Mouse (Mus musculus) large intestine, adult 2 months (tissue): Measurements from ENCODE around the gene Ube2d3. TPM values are rescaled to one million over a fixed set of nuclear protein-coding genes. Genes with fewer than 3 reads are reported as not detected.
"Not testable (repeated sequence)": the region's sequence is repeated elsewhere in the genome, so short reads cannot be mapped to it uniquely, and the experiment has no call there.

Experiments used
- DNase-seq: peaks from one replicate; pipeline ENCODE4 v3.0.0-alpha.2; 2012; ENCODE audit warnings: low read depth, low spot score
- WGBS: fragments of 180-500 bp; shearing (Covaris S2); methylation state at CpG from one replicate; pipeline ENCODE4 v1.1.7; 2018; 5-methylcytosine and 5-hydroxymethylcytosine counted together
- polyA plus RNA-seq: library from polyadenylated mRNA; depleted of rRNA; stranded (reverse); fragments of >200 nt; gene quantifications from 2 replicates; pipeline ENCODE4 v1.2.3, GENCODE M21; 2012

Ube2d3 gene
- polyA plus RNA-seq, 1 experiment: 174 TPM

DNA sequence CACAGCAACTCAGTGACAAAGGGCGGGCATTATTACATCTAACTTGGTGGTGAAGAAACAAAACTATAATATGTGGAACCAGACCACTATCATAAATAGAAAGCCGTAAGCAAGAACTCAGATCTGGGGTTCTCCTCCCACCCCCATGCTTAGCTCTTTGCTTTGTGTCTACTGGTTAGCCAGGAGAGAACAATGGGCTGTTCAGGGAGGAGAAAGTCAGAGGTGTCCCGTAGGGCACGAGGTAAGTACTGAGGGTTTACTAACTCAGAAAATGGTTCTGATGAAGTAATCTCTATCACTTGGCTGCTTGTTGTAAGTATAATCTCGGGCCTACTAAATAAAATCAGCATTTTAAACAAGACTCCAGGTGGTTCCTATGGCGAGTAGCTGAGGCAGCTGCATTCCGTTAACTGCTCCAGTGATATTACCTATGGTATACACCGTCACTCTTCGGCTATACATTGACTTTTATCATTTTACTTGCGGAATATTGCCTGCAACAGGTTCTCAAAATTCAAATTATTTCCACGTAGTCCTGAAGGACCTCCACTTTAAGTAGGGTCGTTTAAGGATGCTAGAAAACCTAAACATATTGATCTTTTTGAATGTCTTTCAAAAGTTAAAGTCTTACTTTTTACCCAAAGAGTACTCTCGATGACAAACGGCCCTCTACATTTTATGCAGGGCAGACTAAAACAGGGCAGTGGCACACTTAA, 890 bp upstream of the Ube2d3 start:
- 37% methylated on average over 14 of the region's 14 CpGs for WGBS

GRCm38 (mm10) chr3:135438531-135438912, 573 bp downstream of the Ube2d3 start:
- WGBS: under 1% methylated on average over 50 of the region's 50 CpGs
- DNase-seq: no peak

More for the DNA sequence above, 890 bp upstream of the Ube2d3 start:
- no peak for DNase-seq

- WGBS: under 1% methylated on average over 67 of the region's 76 CpGs
- DNase-seq: no peak
These were observed 1.1 kb downstream of the Ube2d3 start for GRCm38 (mm10) chr3:135438913-135439531.

DNA sequence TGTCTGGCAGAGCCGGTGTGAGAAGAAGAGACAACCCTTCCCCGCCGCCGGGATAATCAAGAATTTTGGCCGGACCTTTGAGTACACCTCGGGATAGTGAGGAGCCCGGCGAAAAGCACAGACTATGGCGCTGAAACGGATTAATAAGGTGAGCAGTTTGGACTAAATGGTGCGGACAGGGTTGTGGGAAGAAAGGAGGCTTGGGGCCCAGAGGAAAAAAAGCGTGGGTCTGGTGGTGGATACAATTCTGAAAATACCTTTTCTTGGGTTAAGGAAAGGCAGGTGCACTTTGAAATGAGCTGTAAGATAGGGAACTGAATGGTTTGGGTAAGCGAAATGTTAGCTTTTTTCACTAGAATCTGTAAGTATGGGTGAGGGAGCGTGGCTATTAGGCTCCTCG, 1.7 kb downstream of the Ube2d3 start:
- 1% methylated on average over 15 of the region's 15 CpGs for WGBS

DNA sequence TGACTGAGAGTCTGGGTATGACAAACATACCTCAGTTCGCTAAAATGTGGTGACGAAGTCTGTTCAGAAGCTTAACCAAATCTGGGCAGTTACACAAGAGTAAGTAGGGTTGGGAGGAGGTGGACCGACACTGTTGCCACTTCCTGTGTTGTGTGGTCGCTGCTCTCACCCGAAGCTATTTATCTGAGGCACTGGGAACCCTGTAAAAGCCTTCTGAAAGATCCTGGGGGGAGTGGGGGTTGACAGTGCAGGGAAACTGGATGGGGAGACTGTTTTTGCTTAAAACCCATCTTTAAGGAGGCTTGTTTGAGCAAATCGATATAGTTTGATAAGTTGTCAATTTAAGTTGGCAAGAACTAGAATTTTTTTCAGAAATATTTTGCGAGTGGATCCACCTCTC, 2.3 kb downstream of the Ube2d3 start:
- WGBS: 2% methylated on average over 7 of the region's 7 CpGs
- DNase-seq: no peak

More for the DNA sequence above, 1.7 kb downstream of the Ube2d3 start:
- DNase-seq: no peak

GRCm38 (mm10) chr3:135440621-135441020, 2.7 kb downstream of the Ube2d3 start:
- no peak for DNase-seq
- 1% methylated on average over 10 of the region's 10 CpGs for WGBS

DNA sequence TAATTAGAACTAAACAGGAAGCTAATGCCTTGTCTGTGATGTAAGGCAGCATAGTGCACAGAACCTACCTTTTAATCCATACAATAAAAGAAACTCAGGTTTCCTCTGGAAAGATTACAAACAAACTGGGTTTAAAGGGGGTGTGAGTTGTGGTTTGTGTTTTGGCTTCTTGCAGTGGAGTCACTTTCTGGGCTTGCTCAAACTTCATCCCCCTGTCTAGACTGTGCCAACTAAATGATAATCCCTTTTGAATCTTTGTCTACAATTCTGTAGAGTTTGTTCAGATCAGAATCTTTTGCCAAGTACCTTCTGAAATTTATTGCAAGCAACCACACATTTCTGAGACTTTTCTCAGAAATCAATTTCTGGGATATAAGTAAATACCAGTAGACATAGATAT, 7.0 kb downstream of the Ube2d3 start:
- DNase-seq: no peak

DNA sequence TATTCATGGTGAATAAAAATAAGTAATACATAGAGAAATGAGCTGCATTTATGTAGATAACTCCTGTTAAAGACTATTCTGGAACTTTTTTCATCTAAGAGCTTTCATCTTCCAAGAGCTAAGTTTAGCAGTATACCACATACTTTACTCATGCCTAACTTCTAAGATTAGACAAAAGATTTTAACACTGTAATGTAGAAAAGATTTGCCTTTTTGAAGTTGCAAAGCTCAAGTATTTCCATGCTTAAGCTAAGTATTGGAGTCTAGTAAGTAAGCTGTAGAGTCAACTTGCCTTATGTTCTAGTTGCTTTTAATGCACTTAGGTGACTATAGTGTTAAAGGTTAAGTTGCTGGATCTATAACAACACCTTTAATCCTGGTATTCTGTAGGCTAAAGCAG, 21.0 kb downstream of the Ube2d3 start:
- no peak for DNase-seq

- no peak for DNase-seq
- WGBS: 84% methylated on average over 1 of the region's 1 CpGs
These were observed 30.5 kb downstream of the Ube2d3 start for GRCm38 (mm10) chr3:135468402-135468801.

DNA sequence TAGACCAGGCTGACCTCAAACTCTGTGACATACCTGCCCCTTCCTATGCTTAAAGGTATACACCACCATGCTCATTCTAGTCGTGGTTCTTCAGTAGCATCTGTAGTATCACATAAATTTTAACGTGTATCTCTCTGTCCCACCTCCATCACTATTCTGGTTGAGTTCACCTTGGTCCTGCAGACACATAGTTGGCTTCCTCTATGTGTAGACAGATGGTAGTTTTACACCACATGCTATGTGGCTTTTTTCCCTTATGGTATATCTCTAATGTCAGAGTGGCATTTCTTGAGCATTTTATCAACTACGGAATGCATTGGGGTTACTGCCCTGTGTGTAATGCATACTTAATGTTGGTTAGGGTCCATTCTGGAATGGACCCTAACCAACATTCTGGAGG, 31.2 kb downstream of the Ube2d3 start:
- WGBS: 48% methylated on average over 3 of the region's 3 CpGs
- DNase-seq: no peak

- DNase-seq: peak; percentile 47
- 9% methylated on average over 4 of the region's 4 CpGs for WGBS
These were observed 32.0 kb downstream of the Ube2d3 start for GRCm38 (mm10) chr3:135469974-135470373.

DNA sequence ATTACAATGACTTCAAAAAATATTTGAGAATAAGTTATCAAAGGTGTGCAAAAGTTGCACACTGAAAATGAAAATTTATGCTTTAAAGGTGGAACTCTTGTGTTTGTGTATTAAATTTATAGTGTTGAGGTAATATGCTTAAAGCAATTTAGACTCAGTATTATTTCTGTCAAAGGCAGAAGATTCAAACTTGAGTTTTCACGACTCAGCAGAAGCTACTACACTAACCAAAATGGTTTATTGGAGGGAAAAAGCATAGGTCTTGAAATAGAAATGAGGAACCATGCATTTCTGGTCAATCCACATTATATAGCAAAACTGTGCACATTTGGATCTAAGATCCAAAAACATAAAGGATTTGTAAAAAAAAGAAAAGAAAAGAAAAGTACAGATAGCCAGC, 32.9 kb downstream of the Ube2d3 start:
- no peak for DNase-seq
- 51% methylated on average over 1 of the region's 1 CpGs for WGBS

GRCm38 (mm10) chr3:135475025-135475424, 37.1 kb downstream of the Ube2d3 start:
- WGBS: 66% methylated on average over 8 of the region's 8 CpGs
- DNase-seq: no peak

DNA sequence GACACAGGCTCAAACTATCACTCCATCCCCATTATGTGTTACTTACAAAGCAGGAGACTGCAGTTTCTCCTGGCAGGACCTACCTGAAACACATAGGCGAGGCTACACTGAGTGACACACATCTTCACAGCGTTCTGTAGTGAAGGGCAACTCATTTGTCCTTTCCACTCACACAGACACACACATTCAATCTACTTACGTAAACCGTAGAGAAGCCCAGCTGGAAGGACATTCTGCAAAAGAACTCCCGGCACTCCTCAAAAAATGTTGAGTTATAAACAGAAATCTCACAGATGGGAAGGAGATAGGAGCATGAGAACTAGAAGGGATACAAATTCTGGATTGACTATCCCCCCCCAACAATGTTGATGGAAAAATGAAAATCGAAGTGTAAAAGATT, 38.3 kb downstream of the Ube2d3 start:
- no peak for DNase-seq
- 49% methylated on average over 6 of the region's 6 CpGs for WGBS

- no peak for DNase-seq
- WGBS: 85% methylated on average over 2 of the region's 2 CpGs
These were observed 39.0 kb downstream of the Ube2d3 start for GRCm38 (mm10) chr3:135476977-135477376.

- not testable (repeated sequence) for DNase-seq
These were observed 41.1 kb downstream of the Ube2d3 start for GRCm38 (mm10) chr3:135479090-135479489.

DNA sequence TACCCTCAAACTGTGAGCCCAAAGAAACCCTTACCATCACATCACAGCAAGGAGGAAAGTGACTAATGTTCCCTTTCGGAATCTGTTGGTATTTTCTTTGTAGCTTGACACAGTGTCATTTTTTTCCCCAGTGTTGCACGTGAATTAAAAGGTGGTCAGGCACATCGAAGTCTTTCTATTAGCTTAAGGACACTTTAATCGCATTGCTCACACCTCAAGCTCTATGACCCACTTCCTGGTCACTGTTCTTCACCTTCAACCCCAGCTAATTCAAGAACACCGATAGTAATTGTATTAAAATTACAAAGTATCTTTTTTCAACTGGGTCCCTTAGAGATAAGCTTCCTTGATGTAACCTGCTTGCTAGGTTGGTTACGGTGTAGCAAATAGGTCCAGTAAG, 42.8 kb downstream of the Ube2d3 start:
- DNase-seq: no peak
- 90% methylated on average over 6 of the region's 6 CpGs for WGBS

More at GRCm38 (mm10) chr3:135479090-135479489, 41.1 kb downstream of the Ube2d3 start:
- WGBS: 78% methylated on average over 5 of the region's 5 CpGs

DNA sequence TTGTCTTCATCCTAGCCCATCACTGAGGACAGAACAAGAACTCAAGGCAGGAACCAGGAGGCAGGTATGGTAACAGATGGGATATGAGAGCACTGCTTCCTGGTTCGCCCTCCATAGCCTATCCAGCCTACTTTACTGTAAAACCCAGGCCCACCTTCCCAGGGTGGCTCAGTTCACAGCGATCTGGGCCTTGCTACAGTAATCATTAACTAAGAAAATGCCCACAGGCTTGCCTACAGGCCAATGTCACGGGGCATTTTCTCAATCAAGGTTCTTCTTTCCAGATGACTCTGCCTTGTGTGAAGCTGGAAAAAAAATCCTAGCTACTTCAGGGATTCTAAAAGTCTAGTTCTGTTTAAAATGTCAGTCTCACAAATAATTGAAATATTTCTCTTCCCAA, 43.7 kb downstream of the Ube2d3 start:
- 66% methylated on average over 3 of the region's 3 CpGs for WGBS
- DNase-seq: no peak

- DNase-seq: not testable (repeated sequence)
- WGBS: 91% methylated on average over 15 of the region's 15 CpGs
These were observed 46.7 kb downstream of the Ube2d3 start for GRCm38 (mm10) chr3:135484650-135485049.

DNA sequence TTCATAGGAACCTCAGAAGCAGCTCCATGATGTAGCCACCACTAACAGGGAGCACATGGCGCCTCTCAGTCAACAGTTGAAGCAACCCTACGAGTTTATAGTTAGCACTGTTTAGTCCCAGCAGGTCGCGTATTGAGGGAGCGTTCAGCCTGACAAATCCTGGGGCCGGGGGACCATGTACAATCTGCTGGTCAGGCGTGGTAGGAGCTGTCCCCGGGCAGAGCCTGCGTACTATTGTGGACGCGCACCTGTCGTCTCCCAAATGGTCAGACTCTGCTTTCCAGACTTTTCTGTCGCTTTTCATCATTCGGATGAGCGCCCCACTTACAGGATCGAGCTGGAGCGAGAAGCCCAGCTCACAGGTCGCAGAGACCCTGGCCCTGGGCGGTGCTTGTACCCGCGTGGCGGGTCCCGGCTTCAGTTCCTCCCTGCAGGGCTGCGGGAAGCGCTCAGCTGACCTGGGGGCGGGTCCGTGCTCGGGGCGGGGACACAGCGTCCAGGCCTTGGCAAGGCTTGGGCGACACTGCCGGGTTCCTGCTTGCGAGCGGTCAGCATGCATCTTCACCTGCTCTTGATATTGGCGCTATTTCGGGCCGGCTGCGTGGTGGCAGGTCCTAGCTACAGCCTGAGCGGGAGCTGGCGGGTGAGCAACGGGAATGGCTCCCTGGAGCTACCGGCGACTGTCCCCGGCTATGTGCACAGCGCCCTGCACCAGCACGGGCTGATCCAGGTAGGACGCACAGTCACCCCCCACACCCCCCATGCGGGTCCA, 47.4 kb downstream of the Ube2d3 start, which contains the start of gene Manba:
TSS of gene Manba (plus strand) at position 484 of the 772 bp plus-strand sequence.
- DNase-seq: peak; percentile 53
- WGBS: 2% methylated on average over 48 of the region's 48 CpGs

DNA sequence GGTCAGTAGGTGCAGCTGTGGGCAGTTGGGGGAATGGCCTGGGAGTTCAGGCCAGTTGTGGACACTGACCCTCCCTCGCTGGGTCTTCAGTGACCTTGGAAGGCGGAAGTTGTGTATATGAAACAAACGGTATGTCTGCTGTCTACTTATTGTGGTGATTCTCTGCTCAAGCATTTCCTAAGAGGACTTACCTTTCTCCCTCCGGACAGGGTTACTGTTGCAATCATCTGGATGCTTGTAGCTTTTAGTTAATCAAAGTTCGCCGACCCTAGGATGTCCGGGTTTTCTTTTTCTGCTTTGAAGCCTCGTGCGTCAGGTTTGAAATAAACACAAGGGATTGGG, 47.9 kb downstream of the Ube2d3 start:
- DNase-seq: no peak
- 2% methylated on average over 9 of the region's 9 CpGs for WGBS
